Mouse (Mus musculus): ENCODE measurements at regions not wholly inside any gene's neighbourhood (a gene's known extent, or its start where the extent isn't known, plus 50 kb on each side); places are given as distances from the start of the nearest gene placed in this dataset.
A peak's percentile ranks its signal among the peaks of the same experiment; 100 is the strongest.
"Not testable (repeated sequence)": the region's sequence is repeated elsewhere in the genome, so short reads cannot be mapped to it uniquely, and the experiment has no call there.

GRCm38 (mm10) chr8:4934551-4934950, 155.2 kb upstream of the Shcbp1 start:
- no peak for DNase-seq (ENCODE audit: extremely low spot score in 1 of 2, low spot score in 2 of 2)
- H3K27ac ChIP-seq, result no peak overlapping the region
- TF ChIP-seq CTCF (IDR thresholded peaks at IDR 0.05), result no peak
- H3K4me3 ChIP-seq, result no peak overlapping the region
- intact Hi-C loops (cut with DNase I), result no loop called here

- intact Hi-C loops (cut with DNase I), result no loop called here
Observed at GRCm38 (mm10) chr8:4934035-4934434, 154.7 kb upstream of the Shcbp1 start.

GRCm38 (mm10) chr8:4916447-4916846, 137.1 kb upstream of the Shcbp1 start:
- TF ChIP-seq CTCF (IDR thresholded peaks at IDR 0.05), result no peak
- Histone ChIP-seq H3K4me3 (no peak overlapping the region), H3K27ac (no peak overlapping the region)
- no peak for DNase-seq (ENCODE audit: extremely low spot score in 1 of 2, low spot score in 2 of 2)
- intact Hi-C loops (cut with DNase I), result no loop called here

More at GRCm38 (mm10) chr8:4934035-4934434, 154.7 kb upstream of the Shcbp1 start:
- no peak overlapping the region for H3K27ac ChIP-seq
- DNase-seq (ENCODE audit: extremely low spot score in 1 of 2, low spot score in 2 of 2), result no peak
- H3K4me3 ChIP-seq, result no peak overlapping the region
- no peak for TF ChIP-seq CTCF (IDR thresholded peaks at IDR 0.05)

- DNase-seq (ENCODE audit: extremely low spot score in 1 of 2, low spot score in 2 of 2), result no peak
Observed at GRCm38 (mm10) chr8:4895046-4895445, 115.7 kb upstream of the Shcbp1 start.

GRCm38 (mm10) chr8:4868761-4869160, 89.4 kb upstream of the Shcbp1 start:
- H3K4me3 ChIP-seq, H3K27ac ChIP-seq: not testable (repeated sequence)
- peak in 1 of 2 experiments; percentile 16 for DNase-seq (ENCODE audit: extremely low spot score in 1 of 2, low spot score in 2 of 2)
- intact Hi-C loops (cut with DNase I), result loop anchor here (10.0 kb wide), 1 partner anchor 416 kb away; no protein-coding TSS in a partner anchor
- peak; percentile 63 for TF ChIP-seq CTCF (IDR thresholded peaks at IDR 0.05)

More at GRCm38 (mm10) chr8:4895046-4895445, 115.7 kb upstream of the Shcbp1 start:
- TF ChIP-seq CTCF (IDR thresholded peaks at IDR 0.05), result no peak
- no peak overlapping the region for H3K4me3 ChIP-seq
- intact Hi-C loops (cut with DNase I), result no loop called here
- no peak overlapping the region for H3K27ac ChIP-seq

- no peak for TF ChIP-seq CTCF (IDR thresholded peaks at IDR 0.05)
- intact Hi-C loops (cut with DNase I), result no loop called here
- DNase-seq (ENCODE audit: extremely low spot score in 1 of 2, low spot score in 2 of 2), result no peak
- no peak overlapping the region for H3K4me3 ChIP-seq
- no peak overlapping the region for H3K27ac ChIP-seq
Observed at GRCm38 (mm10) chr8:4839087-4839486, 59.7 kb upstream of the Shcbp1 start.

- intact Hi-C loops (cut with DNase I), result no loop called here
- DNase-seq (ENCODE audit: extremely low spot score in 1 of 2, low spot score in 2 of 2), result no peak
- Histone ChIP-seq H3K27ac (no peak overlapping the region), H3K4me3 (no peak overlapping the region)
- TF ChIP-seq CTCF (IDR thresholded peaks at IDR 0.05), result no peak
Observed at GRCm38 (mm10) chr8:4838527-4838926, 59.2 kb upstream of the Shcbp1 start.

GRCm38 (mm10) chr8:4837719-4838118, 58.4 kb upstream of the Shcbp1 start:
- intact Hi-C loops (cut with DNase I), result no loop called here
- no peak for DNase-seq (ENCODE audit: extremely low spot score in 1 of 2, low spot score in 2 of 2)

GRCm38 (mm10) chr8:4836651-4837050, 57.3 kb upstream of the Shcbp1 start:
- Histone ChIP-seq H3K4me3 (no peak overlapping the region), H3K27ac (no peak overlapping the region)
- no peak for TF ChIP-seq CTCF (IDR thresholded peaks at IDR 0.05)
- intact Hi-C loops (cut with DNase I), result no loop called here
- DNase-seq (ENCODE audit: extremely low spot score in 1 of 2, low spot score in 2 of 2), result no peak

More at GRCm38 (mm10) chr8:4837719-4838118, 58.4 kb upstream of the Shcbp1 start:
- TF ChIP-seq CTCF (IDR thresholded peaks at IDR 0.05), result no peak
- H3K27ac ChIP-seq, result no peak overlapping the region
- no peak overlapping the region for H3K4me3 ChIP-seq
